Mouse (Mus musculus): ENCODE results near the gene Nt5c. TPM values are rescaled to one million over a fixed set of nuclear protein-coding genes. Genes with fewer than 3 reads are reported as not detected.
"Not testable (repeated sequence)": the region's sequence is repeated elsewhere in the genome, so short reads cannot be mapped to it uniquely, and the experiment has no call there.

Gene Nt5c
- polyA plus RNA-seq, 1 experiment from 2014 or later: 108 TPM

DNA sequence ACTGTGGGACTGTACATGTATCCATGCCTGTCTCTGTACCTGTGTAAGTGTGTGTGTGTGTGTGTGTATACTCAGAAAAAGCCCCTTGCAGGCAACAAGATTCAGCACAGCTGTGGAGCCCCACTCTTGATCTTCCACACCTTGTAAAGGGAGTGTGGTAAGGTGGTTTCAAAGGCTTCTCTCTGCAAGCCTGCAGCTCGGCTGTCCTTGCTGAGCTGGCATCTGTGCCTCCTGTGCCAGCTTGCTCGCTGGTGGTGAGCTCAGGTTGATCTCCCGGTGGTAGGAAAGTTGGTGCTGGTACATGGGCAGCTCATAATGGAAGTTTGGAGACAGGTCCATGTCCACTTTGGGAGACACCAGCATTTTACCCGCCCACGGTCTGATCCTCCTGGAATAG is 29.8 kb downstream of the Nt5c start:
- H3K4me2 ChIP-seq: no peak overlapping the region
- H3K9ac ChIP-seq: no peak overlapping the region
- no peak overlapping the region for H3K27ac ChIP-seq
- H3K27me3 ChIP-seq (replicated peaks): no peaks in the 10 kb centered on the region
- H3K4me3 ChIP-seq: no peak overlapping the region
- no peaks in the 10 kb centered on the region for H3K4me1 ChIP-seq
- 80% methylated on average over 5 of the region's 5 CpGs for WGBS
- H3K9me3 ChIP-seq: no peaks in the 10 kb centered on the region
- no peaks in the 10 kb centered on the region for H3K36me3 ChIP-seq (replicated peaks)
- no peak for ATAC-seq (replicated peaks)

DNA sequence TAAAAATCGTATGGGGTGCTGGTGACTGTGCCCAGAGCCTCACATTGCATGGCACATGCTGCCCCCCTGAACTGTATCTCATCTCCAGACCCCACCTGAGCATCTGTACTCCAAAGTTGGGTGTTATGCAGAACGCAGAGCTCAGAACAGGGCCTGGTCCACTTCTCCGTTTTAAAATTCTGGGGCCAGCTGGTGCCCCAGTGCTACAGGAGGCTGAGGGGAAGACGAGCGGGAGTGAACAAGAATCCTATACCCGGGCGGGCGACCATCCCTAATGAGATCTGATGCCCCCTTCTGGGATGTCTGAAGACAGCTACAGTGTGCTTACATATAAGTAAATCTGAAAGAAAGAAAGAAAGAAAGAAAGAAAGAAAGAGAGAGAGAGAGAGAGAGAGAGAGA is 30.7 kb downstream of the Nt5c start:
- Histone ChIP-seq H3K9ac (no peak overlapping the region), H3K27me3 (replicated peaks) (no peaks in the 10 kb centered on the region)
- ATAC-seq (replicated peaks): no peak

DNA sequence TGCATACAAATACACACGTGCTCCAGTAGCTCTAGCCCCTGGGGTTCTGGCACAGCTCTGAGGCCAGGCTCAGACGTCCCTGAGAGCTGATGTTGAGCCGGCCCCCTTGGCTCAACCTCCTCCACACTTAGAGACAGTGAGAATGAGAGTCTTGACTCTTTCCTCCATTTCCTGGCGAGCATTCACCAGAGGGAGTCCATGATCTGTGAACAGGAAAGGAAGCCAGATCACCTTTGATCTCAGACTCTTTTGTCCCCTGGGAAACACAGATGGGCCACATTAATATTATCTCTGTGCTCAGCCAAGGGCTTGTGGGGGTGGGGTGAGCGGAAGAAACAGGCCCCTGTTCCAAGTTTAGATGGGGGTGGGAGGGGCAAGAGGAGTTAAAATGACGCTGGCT is 34.3 kb downstream of the Nt5c start:
- no peak overlapping the region for H3K4me2 ChIP-seq
- H3K9me3 ChIP-seq: no peaks in the 10 kb centered on the region
- H3K27me3 ChIP-seq (replicated peaks): no peaks in the 10 kb centered on the region
- H3K4me3 ChIP-seq: no peak overlapping the region
- no peaks in the 10 kb centered on the region for H3K36me3 ChIP-seq (replicated peaks)
- H3K27ac ChIP-seq: no peak overlapping the region
- no peak overlapping the region for H3K9ac ChIP-seq
- WGBS: 39% methylated on average over 6 of the region's 6 CpGs
- no peak for ATAC-seq (replicated peaks)
- H3K4me1 ChIP-seq: no peaks in the 10 kb centered on the region

More for the DNA sequence above, 30.7 kb downstream of the Nt5c start:
- Histone ChIP-seq H3K27ac (no peak overlapping the region), H3K4me2 (no peak overlapping the region), H3K4me1 (no peaks in the 10 kb centered on the region), H3K9me3 (no peaks in the 10 kb centered on the region), H3K36me3 (replicated peaks) (no peaks in the 10 kb centered on the region), H3K4me3 (no peak overlapping the region)
- WGBS: 17% methylated on average over 8 of the region's 8 CpGs

DNA sequence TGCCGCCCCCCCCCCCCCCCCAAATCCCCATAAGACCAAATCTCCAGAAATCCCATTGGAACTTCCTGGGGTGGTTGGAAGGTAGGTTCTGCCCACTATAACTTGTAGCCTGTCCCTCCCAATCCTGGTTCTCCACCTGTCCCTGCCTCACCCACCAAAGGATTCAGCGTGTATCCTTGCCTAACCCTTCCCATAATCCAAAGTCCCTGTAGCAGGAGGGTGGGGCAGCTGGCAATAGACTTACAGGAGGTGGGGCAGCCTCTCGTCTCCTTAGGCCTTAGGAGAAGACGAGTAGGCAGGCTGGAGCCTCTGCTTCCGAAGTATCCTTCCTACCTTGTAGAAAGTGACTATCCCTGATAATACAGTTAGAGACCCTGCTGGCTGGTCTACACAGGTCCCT is 35.5 kb downstream of the Nt5c start:
- H3K9ac ChIP-seq: no peak overlapping the region
- 91% methylated on average over 5 of the region's 5 CpGs for WGBS
- ATAC-seq (replicated peaks): no peak
- no peak overlapping the region for H3K4me2 ChIP-seq
- H3K4me1 ChIP-seq: no peaks in the 10 kb centered on the region
- no peak overlapping the region for H3K4me3 ChIP-seq
- no peaks in the 10 kb centered on the region for H3K9me3 ChIP-seq
- no peaks in the 10 kb centered on the region for H3K36me3 ChIP-seq (replicated peaks)
- H3K27me3 ChIP-seq (replicated peaks): no peaks in the 10 kb centered on the region
- no peak overlapping the region for H3K27ac ChIP-seq

DNA sequence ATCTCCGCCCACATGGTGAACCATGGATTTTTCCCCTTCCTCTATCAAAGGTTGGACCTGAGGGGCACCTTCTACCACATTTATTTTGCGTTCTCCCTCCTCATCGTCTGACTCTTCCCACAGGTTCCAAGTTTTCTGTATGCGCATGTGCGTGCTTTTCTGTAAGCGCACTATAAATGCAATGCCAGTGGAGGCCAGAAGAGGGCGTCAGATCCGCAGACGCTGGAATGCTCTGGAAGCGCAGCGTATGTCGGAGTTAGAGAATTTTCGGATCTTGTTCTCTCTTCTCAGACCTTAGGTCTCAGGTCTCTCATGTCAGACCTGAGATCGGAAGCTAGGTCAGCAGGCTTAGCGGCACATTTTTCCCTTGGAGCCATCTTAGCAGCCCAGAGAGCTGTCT is 36.0 kb downstream of the Nt5c start:
- Histone ChIP-seq H3K4me3 (no peak overlapping the region), H3K27me3 (replicated peaks) (no peaks in the 10 kb centered on the region), H3K36me3 (replicated peaks) (no peaks in the 10 kb centered on the region), H3K4me2 (no peak overlapping the region), H3K4me1 (no peaks in the 10 kb centered on the region), H3K27ac (no peak overlapping the region), H3K9me3 (no peaks in the 10 kb centered on the region), H3K9ac (no peak overlapping the region)
- WGBS: 85% methylated on average over 15 of the region's 15 CpGs
- no peak for ATAC-seq (replicated peaks)

DNA sequence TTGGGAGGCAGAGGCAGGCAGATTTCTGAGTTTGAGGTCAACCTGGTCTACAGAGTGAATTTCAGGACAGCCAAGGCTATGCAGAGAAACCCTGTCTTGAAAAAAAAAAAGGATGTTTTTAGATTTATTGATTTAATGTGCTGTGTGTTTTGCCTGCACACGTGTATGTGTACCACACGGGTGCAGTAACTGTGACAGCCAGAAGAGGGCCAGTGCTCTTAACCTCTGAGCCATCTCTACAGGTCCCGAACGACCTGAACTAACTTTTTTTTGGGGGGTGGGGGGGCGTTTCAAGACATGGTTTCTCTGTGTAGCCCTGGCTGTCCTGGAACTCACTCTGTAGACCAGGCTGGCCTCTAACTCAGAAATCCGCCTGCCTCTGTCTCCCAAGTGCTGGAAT is 36.8 kb downstream of the Nt5c start:
- not testable (repeated sequence) for H3K4me2 ChIP-seq; H3K9me3 ChIP-seq; H3K36me3 ChIP-seq (replicated peaks); H3K4me1 ChIP-seq; H3K9ac ChIP-seq; H3K4me3 ChIP-seq; ATAC-seq (replicated peaks); H3K27me3 ChIP-seq (replicated peaks); H3K27ac ChIP-seq
- WGBS: 90% methylated on average over 6 of the region's 6 CpGs

DNA sequence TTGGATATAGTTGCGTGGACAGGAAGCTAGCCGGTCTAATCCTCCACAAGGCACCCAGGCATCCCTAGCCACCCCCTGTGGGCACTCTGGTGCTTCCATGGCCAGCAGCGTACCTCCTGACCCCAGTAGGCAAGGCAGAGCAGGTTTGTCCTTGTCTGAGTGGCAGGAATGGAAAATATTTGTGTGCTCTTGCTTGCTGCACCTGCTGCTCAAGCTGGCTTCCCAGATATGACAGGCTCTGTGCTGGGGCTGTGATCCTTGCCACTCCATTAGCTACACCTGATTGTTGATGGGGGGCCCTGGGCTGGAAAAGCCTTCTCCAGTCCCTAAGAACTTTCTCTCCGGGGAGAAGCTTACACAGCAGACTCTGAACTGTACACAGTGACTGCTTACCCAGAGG is 38.4 kb downstream of the Nt5c start:
- Histone ChIP-seq H3K27ac (no peak overlapping the region), H3K9me3 (no peaks in the 10 kb centered on the region), H3K4me2 (no peak overlapping the region), H3K27me3 (replicated peaks) (no peaks in the 10 kb centered on the region), H3K4me3 (no peak overlapping the region), H3K36me3 (replicated peaks) (no peaks in the 10 kb centered on the region), H3K4me1 (no peaks in the 10 kb centered on the region), H3K9ac (no peak overlapping the region)
- ATAC-seq (replicated peaks): no peak
- WGBS: 77% methylated on average over 4 of the region's 4 CpGs

DNA sequence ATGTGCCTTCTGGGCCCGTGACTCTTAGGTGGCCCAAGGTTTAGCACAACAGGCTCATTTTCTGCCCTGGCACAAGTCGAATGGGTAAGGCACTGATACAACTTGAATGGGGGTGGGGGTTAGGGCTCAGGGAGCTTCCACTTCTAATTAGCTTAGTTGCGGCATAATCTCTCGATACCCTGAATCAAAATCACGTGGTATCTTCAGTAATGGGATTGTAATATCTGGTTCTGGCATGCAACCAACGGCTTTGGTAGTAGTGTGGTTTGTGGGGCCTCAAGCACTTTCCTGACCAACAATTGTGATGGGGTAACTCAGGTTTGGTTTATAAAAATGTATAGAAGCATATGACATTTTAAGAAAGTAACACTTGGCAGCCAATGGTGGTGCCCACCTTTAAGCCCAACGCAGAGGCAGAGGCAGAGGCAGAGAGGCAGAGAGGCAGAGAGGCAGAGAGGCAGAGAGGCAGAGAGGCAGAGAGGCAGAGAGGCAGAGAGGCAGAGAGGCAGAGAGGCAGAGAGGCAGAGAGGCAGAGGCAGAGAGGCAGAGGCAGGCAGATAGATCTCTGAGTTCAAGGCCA is 39.3 kb downstream of the Nt5c start:
- no peaks in the 10 kb centered on the region for H3K4me1 ChIP-seq
- 74% methylated on average over 7 of the region's 7 CpGs for WGBS
- ATAC-seq (replicated peaks): no peak

DNA sequence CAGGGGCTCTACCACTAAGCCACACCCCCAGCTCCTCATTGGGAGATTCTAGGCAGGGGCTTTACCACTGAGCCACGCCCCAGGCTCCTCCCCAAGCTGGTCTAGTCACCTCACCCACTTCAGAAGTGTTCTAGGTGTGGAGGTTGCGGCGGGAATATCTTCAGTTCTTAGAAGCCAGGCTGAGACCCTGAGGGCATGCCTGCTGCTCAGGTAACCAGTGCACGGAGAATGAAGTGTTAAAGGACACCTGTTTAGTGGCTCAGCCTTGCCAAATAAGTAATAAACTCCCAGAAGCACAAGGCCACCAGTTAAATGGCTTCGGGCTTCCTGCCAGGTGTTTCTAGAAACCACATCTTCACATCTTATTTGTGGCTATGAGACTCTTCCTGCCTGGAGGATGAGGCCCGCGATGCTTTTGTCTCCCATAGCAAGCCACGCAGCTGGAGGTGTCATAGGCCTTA is 39.9 kb downstream of the Nt5c start:
- H3K4me2 ChIP-seq: no peak overlapping the region
- no peaks in the 10 kb centered on the region for H3K9me3 ChIP-seq
- no peaks in the 10 kb centered on the region for H3K4me1 ChIP-seq
- no peak for ATAC-seq (replicated peaks)
- no peaks in the 10 kb centered on the region for H3K36me3 ChIP-seq (replicated peaks)
- no peaks in the 10 kb centered on the region for H3K27me3 ChIP-seq (replicated peaks)
- H3K4me3 ChIP-seq: no peak overlapping the region
- H3K27ac ChIP-seq: no peak overlapping the region
- H3K9ac ChIP-seq: no peak overlapping the region
- WGBS: 80% methylated on average over 8 of the region's 8 CpGs

More for the DNA sequence above, 39.3 kb downstream of the Nt5c start:
- no peaks in the 10 kb centered on the region for H3K27me3 ChIP-seq (replicated peaks)
- H3K4me3 ChIP-seq: no peak overlapping the region
- no peaks in the 10 kb centered on the region for H3K36me3 ChIP-seq (replicated peaks)
- no peaks in the 10 kb centered on the region for H3K9me3 ChIP-seq
- H3K4me2 ChIP-seq: no peak overlapping the region
- H3K27ac ChIP-seq: no peak overlapping the region
- no peak overlapping the region for H3K9ac ChIP-seq

DNA sequence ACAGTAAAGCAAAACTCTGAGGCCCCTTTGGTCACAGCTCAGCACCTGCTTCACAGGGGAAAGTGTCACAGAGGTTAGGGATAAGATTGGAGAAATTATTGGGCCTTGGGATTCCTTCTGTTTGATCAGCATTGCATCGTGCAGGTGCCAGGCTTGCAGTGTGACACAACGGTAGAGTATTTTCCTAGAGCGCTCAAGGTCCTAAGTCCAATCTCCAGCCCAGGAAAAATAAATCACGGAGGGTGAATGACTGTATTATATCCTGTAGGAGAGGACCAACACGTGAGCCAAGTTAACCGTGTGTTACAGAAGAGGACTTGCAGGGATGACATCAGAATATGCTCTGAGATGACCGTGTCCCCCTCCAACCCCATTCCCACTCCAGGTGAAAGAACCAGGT is 41.5 kb downstream of the Nt5c start:
- Histone ChIP-seq H3K4me1 (no peaks in the 10 kb centered on the region), H3K27ac (no peak overlapping the region), H3K9ac (no peak overlapping the region), H3K4me3 (no peak overlapping the region), H3K27me3 (replicated peaks) (no peaks in the 10 kb centered on the region), H3K4me2 (no peak overlapping the region), H3K9me3 (no peaks in the 10 kb centered on the region), H3K36me3 (replicated peaks) (no peaks in the 10 kb centered on the region)
- 92% methylated on average over 7 of the region's 7 CpGs for WGBS
- ATAC-seq (replicated peaks): no peak

DNA sequence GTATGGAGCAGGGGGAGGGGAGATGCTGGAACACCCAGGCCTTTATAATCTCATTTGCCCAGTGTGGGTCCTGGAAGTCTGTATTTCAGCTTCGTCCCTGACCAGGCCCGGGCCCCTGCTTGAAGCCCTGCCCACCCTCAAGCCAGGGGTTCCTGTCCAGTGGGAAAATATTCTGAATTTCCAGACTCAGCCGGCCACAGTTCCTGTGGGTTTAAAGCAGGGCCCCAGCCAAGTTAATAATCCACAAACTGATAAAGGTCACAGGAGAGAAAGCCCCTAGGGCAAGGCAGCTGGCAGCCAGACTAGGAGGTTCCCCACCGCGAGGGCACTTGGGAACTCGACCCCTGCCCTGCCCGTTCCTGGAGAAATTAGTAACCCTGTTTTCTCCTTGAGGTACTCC is 42.7 kb downstream of the Nt5c start:
- no peak for ATAC-seq (replicated peaks)
- no peak overlapping the region for H3K27ac ChIP-seq
- no peaks in the 10 kb centered on the region for H3K27me3 ChIP-seq (replicated peaks)
- no peak overlapping the region for H3K4me3 ChIP-seq
- no peaks in the 10 kb centered on the region for H3K4me1 ChIP-seq
- no peak overlapping the region for H3K9ac ChIP-seq
- H3K36me3 ChIP-seq (replicated peaks): no peaks in the 10 kb centered on the region
- no peaks in the 10 kb centered on the region for H3K9me3 ChIP-seq
- WGBS: 57% methylated on average over 7 of the region's 7 CpGs
- H3K4me2 ChIP-seq: no peak overlapping the region

DNA sequence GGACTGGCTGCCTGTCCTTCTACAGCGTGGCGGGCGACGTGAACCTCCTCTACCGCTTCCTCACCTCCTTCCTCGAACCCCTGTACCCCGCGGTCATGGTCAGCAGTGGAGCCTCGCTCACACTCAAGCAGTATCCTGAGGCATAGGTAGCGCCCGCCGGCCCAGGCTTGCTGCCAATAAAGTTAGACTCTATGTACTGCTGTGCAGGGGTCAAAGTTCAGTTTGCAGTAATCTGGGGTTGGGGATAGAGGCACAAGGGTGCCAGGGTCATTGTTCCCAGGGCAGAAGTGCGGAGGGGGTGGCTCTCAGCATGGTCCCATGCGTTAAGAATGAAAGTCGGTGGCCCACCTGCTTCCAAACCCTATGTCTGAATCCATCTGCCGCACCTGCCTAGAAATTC is 43.6 kb downstream of the Nt5c start:
- Histone ChIP-seq H3K4me2 (no peak overlapping the region), H3K4me1 (no peaks in the 10 kb centered on the region), H3K9me3 (no peaks in the 10 kb centered on the region), H3K27ac (no peak overlapping the region), H3K9ac (no peak overlapping the region), H3K4me3 (no peak overlapping the region), H3K27me3 (replicated peaks) (no peaks in the 10 kb centered on the region), H3K36me3 (replicated peaks) (no peaks in the 10 kb centered on the region)
- WGBS: 83% methylated on average over 16 of the region's 16 CpGs
- no peak for ATAC-seq (replicated peaks)

DNA sequence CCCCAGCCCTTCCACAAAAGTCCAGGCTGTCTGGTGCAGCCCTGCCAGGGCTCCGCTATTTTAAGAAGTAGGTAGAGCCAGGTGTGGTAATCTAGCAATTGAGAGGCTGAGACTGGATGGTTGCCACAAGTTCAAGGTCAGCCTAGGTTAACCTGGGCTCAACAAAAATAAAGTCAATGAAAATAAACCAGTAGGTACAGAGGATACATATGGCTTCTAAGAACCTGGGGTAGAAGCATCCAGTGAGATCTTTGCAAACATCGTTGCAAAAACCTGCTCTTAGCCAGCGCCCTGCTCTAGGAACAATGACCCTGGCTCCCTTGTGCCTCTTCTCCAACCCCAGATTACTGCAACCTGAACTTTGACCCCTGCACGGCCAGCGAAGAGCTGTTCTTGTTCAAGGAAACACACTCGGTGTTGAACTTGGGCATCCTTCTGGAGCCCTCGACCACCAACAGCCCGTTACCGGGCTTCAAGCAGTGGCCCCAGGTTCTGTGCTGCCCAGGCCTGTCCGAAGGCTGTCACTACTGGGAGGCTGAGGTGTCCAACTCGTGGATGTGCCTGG is 44.3 kb downstream of the Nt5c start:
- H3K36me3 ChIP-seq (replicated peaks): no peaks in the 10 kb centered on the region
- H3K27ac ChIP-seq: no peak overlapping the region
- H3K9me3 ChIP-seq: no peaks in the 10 kb centered on the region
- no peak for ATAC-seq (replicated peaks)
- H3K9ac ChIP-seq: no peak overlapping the region
- no peak overlapping the region for H3K4me3 ChIP-seq
- no peaks in the 10 kb centered on the region for H3K27me3 ChIP-seq (replicated peaks)
- 87% methylated on average over 11 of the region's 11 CpGs for WGBS
- H3K4me2 ChIP-seq: no peak overlapping the region
- H3K4me1 ChIP-seq: no peaks in the 10 kb centered on the region
